Mouse (Mus musculus) limb, embryonic 14.5 days (tissue): ENCODE data around the gene Nsfl1c. TPM values are rescaled to one million over a fixed set of nuclear protein-coding genes. Genes with fewer than 3 reads are reported as not detected.

Experiments
- ATAC-seq: fragments of 200-750 bp; cut with Nextera tagmentation; 2 replicates; pipeline ENCODE4 v1.8.0; 2017; ENCODE audit warnings: low read depth, moderate number of reproducible peaks, moderate TSS enrichment; ENCODE audit not compliant: low FRiP score
- DNase-seq: peaks from one replicate; pipeline ENCODE4 v3.0.0-alpha.2; 2015; ENCODE audit warnings: low spot score
- H3K27ac ChIP-seq: fragments of 300-500 bp; sonication (generic); replicated peaks from 2 replicates; pipeline ENCODE4 v1.5.1; 2014; ENCODE audit warnings: low read depth, mild to moderate bottlenecking, low read length, moderate library complexity, mixed read lengths
- H3K27me3 ChIP-seq: fragments of 300-500 bp; sonication (generic); 2 replicates; pipeline ENCODE4 v1.6.1; 2014; ENCODE audit warnings: low read length, mixed read lengths; ENCODE audit not compliant: control insufficient read depth, insufficient read depth
- H3K36me3 ChIP-seq: fragments of 300-500 bp; sonication (generic); 2 replicates; pipeline ENCODE4 v1.6.1; 2014; ENCODE audit warnings: mild to moderate bottlenecking, low read length, moderate library complexity, mixed read lengths; ENCODE audit not compliant: control insufficient read depth, insufficient read depth
- H3K4me1 ChIP-seq: fragments of 300-500 bp; sonication (generic); 2 replicates; pipeline ENCODE4 v1.6.1; 2014; ENCODE audit warnings: antibody characterized with exemption, low read length, mixed read lengths; ENCODE audit not compliant: control insufficient read depth, insufficient read depth
- H3K4me2 ChIP-seq: fragments of 300-500 bp; sonication (generic); replicated peaks from 2 replicates; pipeline ENCODE4 v1.6.1; 2014; ENCODE audit warnings: low read depth, mild to moderate bottlenecking, low read length, moderate library complexity; ENCODE audit not compliant: severe bottlenecking
- H3K4me3 ChIP-seq: fragments of 300-500 bp; sonication (generic); replicated peaks from 2 replicates; pipeline ENCODE4 v1.5.1; 2014; ENCODE audit warnings: low read length
- H3K9ac ChIP-seq: fragments of 300-500 bp; sonication (generic); 2 replicates; pipeline ENCODE4 v1.6.1; 2014; ENCODE audit warnings: mild to moderate bottlenecking, low read depth, low read length, moderate library complexity; ENCODE audit not compliant: severe bottlenecking
- H3K9me3 ChIP-seq: fragments of 300-500 bp; sonication (generic); 2 replicates; pipeline ENCODE4 v1.6.1; 2016; ENCODE audit warnings: low read length; ENCODE audit not compliant: control insufficient read depth
- POLR2A ChIP-seq: fragments of 200-500 bp; IDR thresholded peaks from 2 replicates; pipeline ENCODE4 v1.8.0; 2012; ENCODE audit warnings: inconsistent platforms, mild to moderate bottlenecking, moderate library complexity, borderline replicate concordance; ENCODE audit not compliant: insufficient read depth, insufficient read length; ENCODE audit errors: extremely low read depth
- WGBS: fragments of 180-500 bp; shearing (Covaris S2); extraction: QIAGEN DNeasy Blood & Tissue Kit; methylation state at CpG from one replicate; pipeline ENCODE4 v1.1.7; 2014; 5-methylcytosine and 5-hydroxymethylcytosine counted together
- polyA plus RNA-seq, 2 experiments: library from polyadenylated mRNA; depleted of rRNA in 1 of 2; stranded (reverse) in 1 of 2; unstranded in 1 of 2; fragments of >200 nt; fragmentation: Nextera tagmentation in 1 of 2; extraction: Ambion mirVana in 1 of 2; gene quantifications; 2 replicates each; pipeline versions ENCODE4 v1.2.1 to v1.2.3; 2012 to 2014

Gene Nsfl1c
- polyA plus RNA-seq, 2 experiments = 219 to 224 TPM

GRCm38 (mm10) chr2:151535961-151536617, 42.1 kb downstream of the Nsfl1c start:
- H3K9me3 ChIP-seq = no peaks in the 10 kb centered on the region
- no peak overlapping the region for H3K27ac ChIP-seq
- no peaks in the 10 kb centered on the region for H3K4me1 ChIP-seq
- H3K4me3 ChIP-seq = no peak overlapping the region
- H3K27me3 ChIP-seq = no peaks in the 10 kb centered on the region
- no peak overlapping the region for H3K4me2 ChIP-seq
- TF ChIP-seq POLR2A = no peak
- DNase-seq = no peak
- whole genome bisulfite sequencing = 84% methylated on average over 1 of the region's 1 CpGs
- no peak for ATAC-seq
- H3K36me3 ChIP-seq = no peaks in the 10 kb centered on the region
- no peak overlapping the region for H3K9ac ChIP-seq

GRCm38 (mm10) chr2:151536618-151536974, 42.6 kb downstream of the Nsfl1c start:
- DNase-seq (no peak), ATAC-seq (no peak; the same call in 1 of the 2 replicates)
- peaks cover 3% of the 10 kb centered on the region; the same call in 1 of the 2 replicates for H3K4me1 ChIP-seq
- no peaks in the 10 kb centered on the region for H3K27me3 ChIP-seq
- no peak overlapping the region for H3K27ac ChIP-seq
- H3K4me3 ChIP-seq = no peak overlapping the region
- H3K9me3 ChIP-seq = no peaks in the 10 kb centered on the region
- no peak for TF ChIP-seq POLR2A
- no peak overlapping the region for H3K4me2 ChIP-seq
- 67% methylated on average over 5 of the region's 5 CpGs for WGBS
- no peak overlapping the region for H3K9ac ChIP-seq
- no peaks in the 10 kb centered on the region for H3K36me3 ChIP-seq

- DNase-seq = no peak
- Histone ChIP-seq H3K4me2 (no peak overlapping the region), H3K9me3 (no peaks in the 10 kb centered on the region), H3K4me1 (peaks cover 9% of the 10 kb centered on the region), H3K4me3 (no peak overlapping the region), H3K36me3 (no peaks in the 10 kb centered on the region), H3K27ac (no peak overlapping the region), H3K27me3 (no peaks in the 10 kb centered on the region), H3K9ac (no peak overlapping the region)
- no peak for TF ChIP-seq POLR2A
- no peak for ATAC-seq
- WGBS = 61% methylated on average over 4 of the region's 4 CpGs
Observed at GRCm38 (mm10) chr2:151538646-151539045, 44.7 kb downstream of the Nsfl1c start.

GRCm38 (mm10) chr2:151542323-151543062, 48.5 kb downstream of the Nsfl1c start, which contains the start of gene Fkbp1a:
Fkbp1a (plus strand) TSS chr2:151542483.
- Histone ChIP-seq H3K36me3 (peaks cover 33% of the 10 kb centered on the region), H3K9me3 (no peaks in the 10 kb centered on the region), H3K4me2 (peak within 1 kb of the TSS; percentile 63), H3K27ac (peak within 1 kb of the TSS; percentile 86), H3K27me3 (no peaks in the 10 kb centered on the region), H3K4me1 (peaks cover 21% of the 10 kb centered on the region), H3K9ac (peak within 1 kb of the TSS; percentile 91), H3K4me3 (peak within 1 kb of the TSS; percentile 96)
- peak; percentile 97 for ATAC-seq
- 0% methylated on average over 38 of the region's 93 CpGs for WGBS
- peak; percentile 77 for TF ChIP-seq POLR2A
- peak; percentile 95 for DNase-seq

- H3K36me3 ChIP-seq = peaks cover 40% of the 10 kb centered on the region
- H3K27me3 ChIP-seq = no peaks in the 10 kb centered on the region
- H3K27ac ChIP-seq = peak overlapping the region; percentile 86; the same call in 1 of the 2 replicates
- DNase-seq (peak; percentile 58), ATAC-seq (no peak)
- H3K4me3 ChIP-seq = peak overlapping the region; percentile 96
- TF ChIP-seq POLR2A = no peak
- peaks cover 21% of the 10 kb centered on the region for H3K4me1 ChIP-seq
- WGBS = 1% methylated on average over 21 of the region's 21 CpGs
- H3K9ac ChIP-seq = peak overlapping the region; percentile 91
- H3K4me2 ChIP-seq = peak overlapping the region; percentile 63
- no peaks in the 10 kb centered on the region for H3K9me3 ChIP-seq
Observed at GRCm38 (mm10) chr2:151543063-151543895, 49.3 kb downstream of the Nsfl1c start.
